Mouse (Mus musculus) kidney, postnatal 25 days (tissue): Measurements from ENCODE around the gene Zmat5.
"Not testable (repeated sequence)": the region's sequence is repeated elsewhere in the genome, so short reads cannot be mapped to it uniquely, and the experiment has no call there.

Source experiments
- DNase-seq, 2 experiments: peaks; one replicate each; pipeline ENCODE4 v3.0.0; 2021; ENCODE audit warnings: mixed read lengths in 2 of 2

The Zmat5 gene

DNA sequence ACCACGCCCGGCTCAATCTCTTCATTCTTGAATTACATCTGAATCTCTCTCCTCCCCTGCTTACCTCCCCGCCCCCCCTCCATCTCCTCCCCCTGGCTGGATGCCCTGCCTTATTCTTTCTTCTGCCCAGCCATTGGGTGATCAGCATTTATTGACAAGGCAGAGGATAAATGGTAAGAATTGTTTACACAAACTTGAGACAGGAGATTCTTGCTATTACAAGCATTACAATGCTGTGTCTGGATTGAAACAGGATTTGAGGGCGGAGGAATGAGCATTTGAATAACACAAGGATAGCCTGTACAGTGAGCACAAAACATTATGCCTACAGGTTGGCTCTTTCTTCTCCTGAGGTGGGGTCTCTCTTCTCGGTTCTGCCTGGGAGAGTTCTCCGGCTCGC lies 14.1 kb upstream of the Zmat5 start:
- DNase-seq: no peak

DNA sequence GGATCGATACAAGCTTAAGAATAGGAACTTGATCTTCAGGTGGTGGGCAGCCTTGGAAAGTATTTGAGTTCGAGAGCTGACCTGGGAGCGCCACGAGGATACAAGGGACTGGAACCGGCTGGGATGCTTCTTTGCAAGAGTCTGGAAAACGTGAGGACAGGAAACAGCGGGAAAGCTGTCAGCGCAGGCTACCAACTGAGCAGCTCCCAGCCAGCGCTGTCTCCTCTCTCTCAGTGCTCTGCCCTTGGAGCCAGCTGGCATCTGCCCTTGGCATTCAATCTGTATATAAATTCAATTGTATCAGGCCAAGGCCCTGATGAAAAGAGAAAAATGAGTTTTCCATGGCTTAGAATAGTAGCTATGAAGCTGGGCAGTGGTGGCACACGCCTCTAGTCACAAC lies 13.3 kb upstream of the Zmat5 start:
- no peak for DNase-seq

- peak in 1 of 2 experiments; percentile 35 for DNase-seq
Observed at GRCm38 (mm10) chr11:4692162-4692561, 12.3 kb upstream of the Zmat5 start.

DNA sequence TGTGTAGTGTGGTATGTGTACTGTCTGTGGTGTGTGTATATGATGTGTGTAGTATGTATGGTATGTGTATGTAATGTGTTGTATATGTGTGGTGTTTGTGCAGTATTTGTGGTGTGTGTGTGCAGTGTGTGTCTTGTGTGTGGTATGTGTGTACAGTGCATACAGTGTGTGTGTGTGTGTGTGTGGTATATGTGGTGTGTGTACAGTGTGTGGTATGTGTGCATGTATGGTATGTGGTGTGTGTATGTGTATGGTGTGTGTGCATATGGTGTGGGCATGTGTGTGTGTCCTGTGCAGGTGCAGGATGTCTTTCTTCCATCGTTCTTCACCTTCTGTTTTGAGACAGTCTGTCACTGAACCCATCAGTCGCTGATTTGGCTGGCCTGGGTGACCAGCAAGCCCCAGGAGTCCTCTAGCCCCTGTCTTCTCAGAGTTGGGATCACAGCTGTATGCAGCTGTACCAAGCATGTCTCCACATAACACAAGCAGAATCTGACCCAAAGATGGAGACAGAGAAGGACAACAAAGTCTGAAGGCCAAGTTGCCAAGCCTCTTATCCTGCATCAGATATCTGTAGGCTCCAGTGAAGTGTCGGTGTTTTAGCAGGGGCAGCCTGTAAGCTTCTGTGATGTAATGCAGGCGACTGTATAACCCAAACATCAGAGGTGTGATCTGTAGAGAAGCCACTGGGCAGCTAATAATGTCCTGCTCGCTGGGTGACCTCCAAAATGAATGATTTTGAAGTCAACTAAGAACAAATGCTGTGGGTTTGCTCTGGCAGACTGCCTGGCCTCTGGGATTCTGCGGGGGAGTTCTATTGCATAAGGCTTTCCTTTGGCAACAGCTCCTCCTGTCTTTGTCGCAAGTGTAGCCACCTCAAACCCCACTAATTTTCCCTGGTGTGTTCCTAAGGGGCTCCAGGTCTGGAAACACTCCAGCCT lies 7.2 kb upstream of the Zmat5 start:
- DNase-seq: peak; percentile 57 to 68

DNA sequence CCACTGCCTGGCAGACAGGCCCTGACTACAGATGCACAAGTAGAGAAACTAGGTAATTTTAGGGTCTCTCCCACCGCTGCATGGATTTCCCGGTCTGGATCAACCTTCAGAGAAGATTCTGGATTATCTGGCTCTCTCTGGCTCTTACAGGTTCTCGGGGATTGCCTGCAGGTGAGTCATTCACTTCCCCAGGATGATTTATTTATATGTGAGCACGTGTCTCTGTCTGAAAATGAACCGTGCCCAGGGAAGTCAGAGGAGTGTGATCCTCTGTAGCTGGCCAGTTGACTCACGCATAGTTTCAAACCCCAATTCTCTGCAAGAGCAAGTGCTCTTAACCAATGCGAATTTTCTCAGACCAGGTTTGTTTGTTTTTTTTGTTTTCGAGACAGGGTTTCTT lies 3.8 kb upstream of the Zmat5 start:
- DNase-seq: no peak

- peak in 1 of 2 experiments; percentile 40 for DNase-seq
Observed at GRCm38 (mm10) chr11:4703688-4704071, 798 bp upstream of the Zmat5 start.

DNA sequence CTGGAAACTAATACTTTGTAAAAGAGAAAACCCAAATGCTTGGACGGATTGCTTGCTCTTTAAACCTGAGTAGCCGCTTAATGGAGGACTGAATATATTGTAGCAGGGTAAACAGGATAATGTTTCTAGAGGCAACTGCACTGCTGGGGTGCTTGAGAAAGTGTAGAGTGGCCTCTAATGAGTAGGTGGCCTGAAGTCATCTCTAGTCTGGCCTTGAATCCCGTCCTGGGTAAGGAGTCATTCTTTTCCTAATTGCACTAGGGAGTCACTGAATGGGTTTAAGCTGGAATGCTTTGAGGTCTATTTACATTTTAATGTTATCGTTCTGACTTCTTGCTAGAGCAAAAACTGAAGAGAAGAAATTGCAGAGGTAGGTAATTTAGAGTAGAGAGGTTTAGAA lies 700 bp downstream of the Zmat5 start:
- no peak for DNase-seq

GRCm38 (mm10) chr11:4710188-4710587 lies 5.7 kb downstream of the Zmat5 start:
- not testable (repeated sequence) for DNase-seq

GRCm38 (mm10) chr11:4712822-4713221 lies 8.3 kb downstream of the Zmat5 start:
- DNase-seq: no peak

- no peak for DNase-seq
Observed at GRCm38 (mm10) chr11:4714727-4715126, 10.2 kb downstream of the Zmat5 start.

GRCm38 (mm10) chr11:4715596-4715995 lies 11.1 kb downstream of the Zmat5 start:
- DNase-seq: no peak

DNA sequence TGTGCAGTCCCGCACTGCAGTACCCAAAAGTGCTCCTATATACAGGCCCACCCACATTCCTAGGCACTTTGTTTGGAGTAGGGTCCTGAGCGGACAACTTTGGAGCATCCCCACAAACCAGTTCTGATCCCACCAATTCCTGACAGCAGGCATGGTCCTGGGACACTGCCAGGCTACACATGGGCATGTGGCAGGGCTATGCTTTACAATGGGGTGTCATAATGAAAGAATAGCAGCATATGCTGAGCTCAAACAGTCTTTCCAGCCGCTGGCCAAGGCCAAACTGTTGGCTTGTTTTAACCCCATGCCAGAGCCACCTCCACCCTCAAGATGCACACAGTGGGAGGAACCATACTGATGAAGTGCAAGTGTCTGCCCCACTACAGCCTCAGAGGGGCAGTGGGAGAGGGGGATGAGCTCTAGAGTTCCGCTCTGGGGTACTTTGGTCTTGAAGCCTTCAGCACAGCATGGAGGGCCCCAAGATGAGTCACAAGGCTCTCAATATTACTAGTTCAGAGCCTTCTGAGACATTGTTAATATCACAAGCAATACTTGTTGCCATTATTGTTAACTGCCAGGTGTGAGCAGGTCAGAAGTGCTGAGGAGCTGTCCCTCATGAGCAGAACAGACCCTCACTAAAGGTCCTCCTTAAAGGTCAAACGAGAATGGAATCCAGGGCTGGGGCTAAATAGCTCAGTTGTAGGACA lies 12.2 kb downstream of the Zmat5 start:
- no peak for DNase-seq

- DNase-seq: peak in 1 of 2 experiments; percentile 34
Observed at GRCm38 (mm10) chr11:4718548-4718947, 14.1 kb downstream of the Zmat5 start.

DNA sequence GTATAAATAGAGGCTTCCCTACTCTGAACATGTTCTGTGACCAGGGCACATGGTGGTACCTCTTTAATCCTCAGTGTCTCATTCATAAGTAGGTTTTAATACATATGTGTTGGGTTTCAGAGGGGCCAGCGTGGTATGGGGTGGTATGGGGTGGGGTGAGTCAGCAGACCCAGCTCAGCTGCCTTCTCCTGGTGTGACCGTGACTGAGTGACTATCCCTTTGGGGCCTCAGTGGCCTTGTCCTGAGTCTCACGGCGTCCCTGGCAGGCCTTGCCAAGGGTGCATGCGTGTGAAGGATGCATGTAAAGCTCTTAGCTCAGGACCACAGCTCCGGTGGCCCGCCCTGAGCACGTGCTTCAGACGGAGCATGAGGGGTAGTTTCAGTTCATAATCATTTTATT lies 15.5 kb downstream of the Zmat5 start:
- no peak for DNase-seq

- DNase-seq: no peak
Observed at GRCm38 (mm10) chr11:4720393-4720792, 15.9 kb downstream of the Zmat5 start.

DNA sequence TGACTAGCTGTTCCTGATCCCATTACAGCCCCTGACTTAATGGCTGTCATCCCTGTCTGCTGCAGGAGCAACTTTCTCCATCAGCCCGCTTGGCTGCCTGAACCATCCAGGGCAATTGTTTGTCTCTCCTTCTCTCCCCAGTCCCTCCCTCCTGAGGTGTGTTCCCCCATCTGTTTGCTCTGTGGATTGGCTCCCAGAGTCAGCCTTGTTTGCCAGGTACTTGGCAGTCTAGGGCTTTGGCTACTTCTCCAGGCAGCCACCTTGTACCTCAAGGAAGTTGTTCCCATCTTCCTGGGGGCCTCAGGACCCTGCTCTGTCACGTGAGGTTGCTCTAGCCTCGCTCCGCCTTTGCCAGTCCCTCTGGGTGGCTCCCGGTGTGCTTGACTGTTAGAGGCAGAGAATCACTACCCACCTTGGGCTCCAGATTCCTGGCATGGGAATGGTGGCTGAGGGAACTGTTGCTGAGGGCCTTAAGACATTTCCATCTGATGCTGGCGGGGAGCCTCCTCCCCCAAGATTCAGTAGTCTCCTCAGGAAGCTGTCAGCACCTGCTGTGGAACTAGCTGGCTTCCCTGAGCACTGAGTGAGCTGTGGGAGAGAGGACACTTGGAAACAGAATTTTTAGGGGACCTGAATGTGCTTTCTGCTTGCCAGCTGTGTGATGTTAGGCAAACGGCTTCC lies 16.6 kb downstream of the Zmat5 start:
- DNase-seq: no peak

GRCm38 (mm10) chr11:4721728-4722127 lies 17.2 kb downstream of the Zmat5 start:
- no peak for DNase-seq

DNA sequence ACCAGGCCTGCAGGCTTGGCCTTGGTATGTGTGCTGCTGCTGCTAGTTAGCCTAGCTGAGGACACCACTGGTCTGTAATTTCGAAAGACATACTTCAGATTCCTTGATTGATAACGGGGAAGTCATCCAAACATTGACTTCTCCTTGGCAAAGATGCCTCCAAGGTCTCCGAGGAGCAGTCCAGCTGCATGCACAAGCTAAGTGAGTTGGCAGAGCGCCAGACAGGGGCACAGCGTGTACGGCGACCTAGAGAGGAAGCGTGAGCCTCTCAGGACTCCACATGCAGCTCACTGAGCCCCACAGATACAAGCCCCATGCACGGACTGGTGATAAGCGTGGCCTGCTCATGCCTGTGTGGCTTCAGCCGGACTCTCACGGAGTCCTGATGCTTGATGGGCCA lies 25.1 kb downstream of the Zmat5 start:
- peak in 1 of 2 experiments; percentile 38 for DNase-seq

DNA sequence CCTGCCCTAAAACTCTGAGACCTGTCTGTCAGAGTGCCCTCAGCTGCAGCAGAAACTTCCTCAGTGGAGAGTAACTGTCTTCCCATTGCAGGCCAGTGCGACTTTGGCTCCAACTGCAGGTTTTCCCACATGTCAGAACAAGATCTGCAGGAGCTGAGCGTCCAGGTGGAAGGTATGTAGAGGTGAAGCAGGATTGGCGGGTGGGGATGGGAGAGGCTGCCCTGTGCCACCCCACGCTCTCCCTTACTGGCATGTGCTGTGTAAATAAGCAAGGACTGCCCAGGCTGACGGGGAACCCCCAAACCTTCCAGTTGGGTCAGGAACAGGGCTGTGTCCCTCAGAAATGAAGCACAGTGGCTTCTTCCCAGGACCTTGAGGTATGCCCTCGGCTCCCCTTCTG lies 25.6 kb downstream of the Zmat5 start:
- no peak for DNase-seq

GRCm38 (mm10) chr11:4730913-4731312 lies 26.4 kb downstream of the Zmat5 start:
- DNase-seq: no peak

- no peak for DNase-seq
Observed at GRCm38 (mm10) chr11:4731781-4732180, 27.3 kb downstream of the Zmat5 start.

- no peak for DNase-seq
Observed at GRCm38 (mm10) chr11:4734179-4734578, 29.7 kb downstream of the Zmat5 start.

DNA sequence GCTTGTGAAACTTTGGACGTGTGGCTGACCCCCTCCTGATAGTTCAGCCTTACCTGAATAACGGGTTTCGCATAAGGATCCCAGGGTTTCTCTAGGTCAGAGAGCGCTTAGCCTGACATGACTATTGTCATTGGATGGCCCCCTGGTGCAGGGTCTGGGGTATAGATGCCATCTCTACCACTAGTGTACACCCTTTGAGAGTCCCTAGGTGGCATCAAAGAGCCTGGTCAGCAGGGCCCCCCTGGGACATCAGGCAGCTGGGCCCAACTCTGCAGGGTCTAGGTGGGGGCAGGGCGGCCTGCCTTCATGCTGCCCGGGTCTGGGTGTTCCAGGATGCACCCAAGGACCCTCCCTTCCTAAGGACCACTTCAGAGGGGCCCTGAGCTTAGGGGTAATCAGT lies 31.9 kb downstream of the Zmat5 start:
- no peak for DNase-seq

DNA sequence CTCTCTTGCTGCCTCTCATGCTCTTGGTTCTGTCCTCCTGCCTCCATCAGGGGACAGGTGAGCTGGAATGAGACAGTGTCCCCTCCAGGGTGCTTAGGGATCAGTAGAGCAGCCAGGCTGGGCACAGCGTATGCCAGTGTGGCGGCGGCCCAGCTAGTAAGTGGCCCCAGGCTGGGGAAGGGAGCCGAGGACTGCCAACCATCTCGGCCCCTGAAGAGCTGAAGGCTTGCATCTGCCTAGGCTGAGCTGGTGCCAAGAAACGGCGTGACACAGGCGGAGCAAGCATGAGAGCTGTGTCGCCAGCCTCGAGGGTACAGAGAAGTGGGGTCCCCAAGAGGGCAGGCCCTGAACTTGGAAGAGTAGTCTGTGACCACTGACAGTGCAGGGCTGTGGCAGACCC lies 33.2 kb downstream of the Zmat5 start:
- no peak for DNase-seq
